Comparison of ENCODE assay signal across 8 mouse cellular contexts in genomic region chr5:118737548-118737947, GRCm38 (mm10).
DNase-seq lines count a peak whose midpoint lies in the region; ATAC-seq lines count a peak whose summit lies in the region.

No protein-coding gene starts in this region.

- no peak overlapping the region for H3K9ac ChIP-seq in heart, embryonic 11.5 days (ENCODE audit: low read depth, low read length)
- no peak overlapping the region for H3K9ac ChIP-seq in embryonic facial prominence, embryonic 11.5 days (replicated peaks; ENCODE audit: low read length)

- no peaks in the 10 kb centered on the region for H3K4me1 ChIP-seq in heart, embryonic 11.5 days (ENCODE audit: control insufficient read depth, insufficient read depth, low read length)
- no peaks in the 10 kb centered on the region for H3K4me1 ChIP-seq in embryonic facial prominence, embryonic 11.5 days (ENCODE audit: control insufficient read depth, insufficient read depth, low read length)

- H3K27ac ChIP-seq in heart, embryonic 11.5 days (ENCODE audit: low read depth, low read length) = no peak overlapping the region
- no peak overlapping the region for H3K27ac ChIP-seq in embryonic facial prominence, embryonic 11.5 days (replicated peaks; ENCODE audit: low read depth, low read length)

- no peak overlapping the region for H3K4me3 ChIP-seq in heart, embryonic 11.5 days (ENCODE audit: low read depth, low read length)
- H3K4me3 ChIP-seq in embryonic facial prominence, embryonic 11.5 days (ENCODE audit: low read depth, low read length) = no peak overlapping the region

- H3K4me2 ChIP-seq in heart, embryonic 11.5 days = no peak overlapping the region
- H3K4me2 ChIP-seq in embryonic facial prominence, embryonic 11.5 days (ENCODE audit: low read depth, low read length) = no peak overlapping the region

- WGBS in heart, embryonic 11.5 days (ENCODE audit: insufficient replicate concordance) = 40% methylated on average over 1 of the region's 1 CpGs
- 45% methylated on average over 1 of the region's 1 CpGs for WGBS in embryonic facial prominence, embryonic 11.5 days

- peaks cover 31% of the 10 kb centered on the region for H3K36me3 ChIP-seq in heart, embryonic 11.5 days (ENCODE audit: control insufficient read depth, insufficient read depth, low read length)
- H3K36me3 ChIP-seq in embryonic facial prominence, embryonic 11.5 days (replicated peaks; ENCODE audit: control insufficient read depth, insufficient read depth, low read depth, low read length) = peaks cover 6% of the 10 kb centered on the region

- H3K9me3 ChIP-seq in heart, embryonic 11.5 days (replicated peaks; ENCODE audit: control insufficient read depth, low read length) = 0 out of 2 replicates have a peak, but pooled peaks cover 3% of the 10 kb centered on the region
- H3K9me3 ChIP-seq in embryonic facial prominence, embryonic 11.5 days (replicated peaks; ENCODE audit: control insufficient read depth, low read length) = 0 out of 2 replicates have a peak, but pooled peaks cover 3% of the 10 kb centered on the region

- no peaks in the 10 kb centered on the region for H3K27me3 ChIP-seq in heart, embryonic 11.5 days (ENCODE audit: control insufficient read depth, insufficient read depth, low read length)
- no peaks in the 10 kb centered on the region for H3K27me3 ChIP-seq in embryonic facial prominence, embryonic 11.5 days (ENCODE audit: control insufficient read depth, insufficient read depth, low read length)

- peak; percentile 47 to 83 for DNase-seq in heart, adult 18-20 months
- DNase-seq in 416B (ENCODE audit: low read depth) (peak; percentile 70), ZHBTc4 (ENCODE audit: low read depth, low spot score) (peak; percentile 60)
- DNase-seq in embryonic facial prominence, embryonic 11.5 days (ENCODE audit: low spot score) = peak; percentile 71
- DNase-seq in lung, postnatal 10 days = peak; percentile 85
- peak; percentile 19 to 60 for DNase-seq in spleen, postnatal 14 days (ENCODE audit: low spot score in 2 of 2)

- ATAC-seq in heart, embryonic 11.5 days (replicated peaks; ENCODE audit: insufficient number of reproducible peaks, low FRiP score, low TSS enrichment) = no peak
- no peak for ATAC-seq in embryonic facial prominence, embryonic 11.5 days (replicated peaks; ENCODE audit: insufficient number of reproducible peaks, low FRiP score, low TSS enrichment, low read depth)
- peak; percentile 77 for ATAC-seq in inflammation-experienced regulatory T-cells, adult 6 months
